Mouse (Mus musculus) heart, adult 2 months (tissue): ENCODE results near the gene Pcgf1.

Experiments
- CTCF ChIP-seq: fragments of 200-600 bp; IDR thresholded peaks from 2 replicates; pipeline ENCODE4 v1.8.1; 2022; ENCODE audit warnings: antibody characterized with exemption, mild to moderate bottlenecking, moderate library complexity
- POLR2A ChIP-seq: fragments of 200-500 bp; IDR thresholded peaks from 2 replicates; pipeline ENCODE4 v1.6.1; 2011; ENCODE audit warnings: mild to moderate bottlenecking, low read depth, low read length, control low read depth; ENCODE audit not compliant: insufficient read depth

- TF ChIP-seq POLR2A = no peak
- peak; percentile 66 for TF ChIP-seq CTCF
Observed at GRCm38 (mm10) chr6:83101688-83102556, 24.3 kb downstream of the Pcgf1 start.
